Mouse (Mus musculus): Measurements from ENCODE around the gene R3hcc1l.

The R3hcc1l gene

GRCm38 (mm10) chr19:42518620-42519310 lies at the start of gene R3hcc1l:
Gene R3hcc1l (plus strand): TSS chr19:42518759.
- peak; percentile 94 to 97 for DNase-seq (ENCODE audit: low spot score in 2 of 2)

DNA sequence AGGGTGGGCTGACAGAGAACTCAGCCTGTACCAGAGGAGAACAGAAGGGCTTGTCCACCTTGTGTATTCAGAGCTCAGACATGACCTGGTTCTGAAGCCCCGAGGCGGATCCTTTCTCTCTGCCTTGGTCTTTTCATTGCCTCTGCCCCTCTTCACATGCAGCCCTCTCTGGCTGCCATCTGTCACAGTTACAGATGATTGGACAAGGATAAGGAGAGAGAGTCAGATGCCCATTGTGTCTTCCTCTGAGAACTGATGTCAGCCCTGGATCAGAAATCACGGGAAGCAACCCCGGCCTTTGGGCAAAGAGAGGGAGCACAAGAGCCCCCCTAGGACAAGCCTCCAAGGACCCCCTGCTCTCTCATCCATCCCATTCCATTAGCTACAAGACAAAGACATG lies 47.0 kb upstream of the R3hcc1l start:
- DNase-seq (ENCODE audit: low spot score in 2 of 2), result no peak

DNA sequence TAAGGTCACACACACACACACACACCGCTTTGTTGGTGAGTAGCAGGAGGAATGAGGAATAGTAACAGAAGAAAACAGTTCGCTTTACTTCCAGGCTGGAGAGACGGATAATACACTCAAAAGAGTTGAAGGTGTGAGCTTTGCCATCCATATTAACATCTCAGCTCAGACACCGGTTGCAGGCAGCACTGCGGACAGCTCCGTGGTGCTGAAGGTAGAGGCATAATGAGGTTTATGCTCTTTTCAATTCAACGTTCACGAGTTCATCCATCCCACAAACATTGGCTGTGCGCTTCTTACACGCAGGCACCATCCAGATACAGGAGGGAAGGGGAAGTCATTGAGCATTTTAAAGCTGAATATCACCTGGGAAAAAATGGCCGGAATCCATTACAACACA lies 45.7 kb upstream of the R3hcc1l start:
- DNase-seq (ENCODE audit: low spot score in 2 of 2), result no peak

DNA sequence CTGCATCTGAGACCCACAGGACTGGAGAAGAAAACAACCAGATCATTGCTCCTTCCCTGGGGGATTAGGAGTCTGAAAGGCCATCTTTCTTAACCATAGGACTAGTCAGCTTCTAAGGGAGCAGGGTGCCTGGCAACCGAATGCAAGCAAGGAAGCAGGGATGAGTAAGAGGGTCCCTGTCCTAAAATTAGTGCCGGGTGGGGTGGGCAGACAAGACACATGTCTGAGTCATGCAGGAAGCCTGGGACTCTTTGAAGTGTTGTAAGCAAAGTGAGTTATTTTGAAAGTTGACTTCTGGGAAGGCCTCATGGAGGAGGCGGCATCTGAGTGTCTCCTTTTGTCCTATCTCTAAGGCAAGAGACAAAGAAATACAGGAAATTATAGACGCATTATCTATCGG lies 40.8 kb upstream of the R3hcc1l start:
- no peak for DNase-seq (ENCODE audit: low spot score in 2 of 2)

- no peak for DNase-seq (ENCODE audit: low spot score in 2 of 2)
Measured at GRCm38 (mm10) chr19:42478303-42478702, 40.3 kb upstream of the R3hcc1l start.

DNA sequence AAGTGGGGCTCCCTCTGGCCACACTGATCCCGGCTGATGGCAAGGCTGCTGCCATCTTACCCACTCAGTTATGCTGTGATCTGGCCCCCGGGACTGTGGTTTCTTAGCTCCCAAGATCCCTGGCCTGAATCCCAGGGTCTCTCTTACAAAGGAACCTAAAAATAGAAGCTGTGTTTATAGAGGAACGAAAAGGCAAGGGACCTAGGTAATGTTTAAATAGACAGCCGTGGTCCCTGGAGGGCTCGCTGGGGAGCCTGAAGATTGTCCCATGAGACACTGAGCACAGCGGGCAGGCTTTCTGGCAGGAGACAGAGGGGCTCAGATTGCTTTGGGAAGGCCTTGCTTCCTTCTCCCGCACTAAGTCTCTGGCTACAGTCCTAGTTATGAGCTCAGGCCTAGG lies 33.1 kb upstream of the R3hcc1l start:
- no peak for DNase-seq (ENCODE audit: low spot score in 2 of 2)

- no peak for DNase-seq (ENCODE audit: low spot score in 2 of 2)
Measured at GRCm38 (mm10) chr19:42487261-42487660, 31.3 kb upstream of the R3hcc1l start.

DNA sequence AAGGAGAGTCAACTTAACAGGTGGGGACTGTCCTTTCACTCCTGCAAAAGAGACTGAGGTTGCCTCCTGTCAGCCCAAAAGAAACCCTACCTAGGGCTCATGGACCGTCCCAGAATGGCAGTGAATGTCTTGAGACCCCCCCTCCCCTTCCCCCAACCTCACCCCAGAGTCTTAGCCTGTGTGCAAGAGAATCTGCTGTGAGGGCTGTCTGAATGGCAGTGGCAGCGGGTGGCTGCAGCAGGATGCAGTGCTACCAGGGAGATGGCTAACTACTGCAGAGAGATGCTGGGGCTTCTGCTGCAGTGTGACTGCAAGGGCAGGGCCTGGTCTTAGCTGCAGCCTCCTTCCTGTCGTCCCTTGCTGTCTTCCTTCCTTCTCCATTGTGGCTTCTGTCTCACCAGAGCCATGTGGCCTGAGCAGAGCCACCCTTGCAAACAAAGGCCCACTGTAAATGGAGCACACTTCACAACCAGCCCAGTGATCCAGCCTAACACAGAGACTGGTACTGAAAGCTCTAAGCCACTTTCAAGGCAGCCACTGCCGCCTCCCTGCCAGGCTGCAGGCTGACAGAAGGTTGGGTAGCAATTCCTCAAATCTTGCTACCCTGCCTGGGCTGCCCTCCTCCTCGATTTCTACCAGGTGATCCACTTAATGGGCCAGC lies 25.2 kb upstream of the R3hcc1l start:
- no peak for DNase-seq (ENCODE audit: low spot score in 2 of 2)

DNA sequence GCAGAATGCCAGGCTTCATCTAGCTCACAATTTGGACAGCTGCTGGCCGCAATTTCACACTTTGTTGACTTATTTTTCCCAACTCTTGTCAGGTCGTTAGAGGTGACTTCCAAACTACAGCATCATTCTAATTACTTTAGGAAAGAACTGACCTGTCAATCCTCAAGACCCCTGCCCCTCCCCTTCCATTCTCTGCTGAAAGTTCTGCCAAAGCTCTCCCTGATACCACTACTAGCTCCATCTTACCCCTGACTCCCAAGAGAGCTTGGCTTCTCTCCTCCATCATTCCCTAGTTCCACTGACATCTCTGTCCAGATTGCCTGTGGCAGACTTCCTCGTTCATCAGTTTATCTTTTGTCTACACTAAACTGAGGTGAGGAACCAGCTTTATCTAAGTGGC lies 14.4 kb upstream of the R3hcc1l start:
- DNase-seq (ENCODE audit: low spot score in 2 of 2), result no peak

GRCm38 (mm10) chr19:42509625-42510024 lies 8.9 kb upstream of the R3hcc1l start:
- no peak for DNase-seq (ENCODE audit: low spot score in 2 of 2)

GRCm38 (mm10) chr19:42510276-42511171 lies 8.0 kb upstream of the R3hcc1l start:
- DNase-seq (ENCODE audit: low spot score in 2 of 2), result no peak

DNA sequence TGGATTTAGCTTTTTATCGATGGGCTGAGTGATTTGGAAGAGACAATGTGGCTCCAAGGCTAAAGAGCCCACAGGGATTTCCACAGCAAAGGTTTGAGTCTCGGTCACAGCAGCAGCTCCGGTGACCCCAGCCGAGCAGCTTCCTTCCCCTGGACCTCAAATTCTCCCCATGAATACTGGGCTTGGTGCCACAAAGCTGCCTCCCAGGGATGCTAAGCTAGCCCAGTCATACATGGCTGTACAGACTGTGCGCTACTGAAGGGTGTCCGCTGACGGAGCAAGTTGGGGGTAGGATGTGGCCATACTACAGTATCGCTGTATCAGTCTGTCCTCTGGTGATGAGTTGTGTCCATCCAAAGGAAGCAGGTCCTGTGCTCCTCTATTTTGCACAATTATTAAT lies 2.9 kb upstream of the R3hcc1l start:
- DNase-seq (ENCODE audit: low spot score in 2 of 2), result no peak

DNA sequence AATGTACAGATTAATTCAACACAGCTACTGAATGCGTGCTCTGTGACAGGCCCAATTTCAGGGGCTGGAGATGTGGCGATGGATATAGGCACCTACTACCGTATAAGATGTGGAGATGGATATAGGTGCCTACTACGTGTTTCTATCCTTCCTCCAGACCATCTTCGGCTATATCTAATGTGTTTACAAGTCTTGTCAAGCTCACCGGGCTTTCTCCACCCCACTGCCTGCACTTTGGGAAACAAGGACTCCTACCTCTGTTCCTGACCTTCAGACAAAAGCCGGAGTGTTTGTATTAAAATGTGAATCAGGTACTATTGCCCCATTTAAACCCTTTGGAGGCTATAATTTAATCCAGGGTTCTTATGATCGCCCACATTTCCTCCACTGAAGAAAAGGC lies 2.4 kb upstream of the R3hcc1l start:
- no peak for DNase-seq (ENCODE audit: low spot score in 2 of 2)

DNA sequence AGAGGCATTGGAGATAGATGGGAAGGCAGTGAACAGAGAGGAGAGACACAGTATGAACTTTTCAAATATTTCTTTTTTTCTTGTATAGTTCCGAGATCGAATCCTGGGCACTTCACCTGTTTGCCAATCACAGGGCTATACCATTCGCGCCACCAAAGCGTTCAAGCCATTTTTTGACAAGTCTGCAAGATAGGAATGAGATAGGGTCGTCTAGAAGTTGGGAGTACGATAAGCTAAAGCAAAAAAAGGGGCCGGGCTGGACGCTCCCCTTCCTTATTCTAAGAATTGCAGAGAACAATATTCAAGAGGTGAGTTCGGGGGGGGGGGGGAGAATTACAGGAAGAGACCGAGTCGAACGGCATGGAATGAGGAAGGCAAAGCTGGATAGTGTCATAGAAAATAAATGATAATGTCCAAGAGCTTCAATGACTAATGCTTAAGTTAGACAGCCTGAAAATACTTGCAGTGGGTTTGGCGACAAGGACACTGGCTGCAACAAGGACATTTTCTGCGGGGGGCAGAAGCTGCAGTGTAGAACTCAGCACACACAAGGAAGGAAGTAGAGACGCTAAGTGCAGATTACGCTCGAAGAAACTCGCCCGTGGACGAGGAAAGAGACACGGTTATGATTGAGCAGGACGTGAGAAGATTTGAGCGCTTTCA lies 471 bp upstream of the R3hcc1l start:
- DNase-seq (ENCODE audit: low spot score in 2 of 2), result no peak

GRCm38 (mm10) chr19:42519760-42520159 lies 1.2 kb downstream of the R3hcc1l start:
- DNase-seq (ENCODE audit: low spot score in 2 of 2), result no peak

GRCm38 (mm10) chr19:42524703-42525102 lies 6.1 kb downstream of the R3hcc1l start:
- DNase-seq (ENCODE audit: low spot score in 2 of 2), result no peak

DNA sequence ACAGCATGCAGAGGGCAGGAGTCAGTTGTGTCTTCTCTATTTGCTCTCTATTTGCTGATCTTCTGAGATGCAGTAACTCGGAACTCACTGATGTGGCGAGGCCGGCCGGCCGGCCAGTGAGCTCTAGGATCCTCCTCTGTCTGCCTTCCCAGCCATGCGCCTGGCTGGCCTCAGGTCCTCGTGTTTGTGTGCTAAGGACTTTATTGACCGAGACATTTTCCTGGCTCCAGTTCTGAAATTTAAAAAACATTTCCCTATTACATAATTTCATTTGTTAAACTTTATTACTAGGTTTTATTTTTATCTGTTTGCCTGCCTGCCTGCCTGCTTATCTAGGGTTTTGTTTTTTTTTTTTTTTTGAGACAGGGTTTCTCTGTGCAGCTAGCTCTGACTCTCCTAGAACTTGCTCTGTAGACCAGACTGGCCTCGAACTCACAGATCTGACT lies 11.5 kb downstream of the R3hcc1l start:
- peak in 1 of 2 experiments; percentile 18 for DNase-seq (ENCODE audit: low spot score in 2 of 2)

- no peak for DNase-seq (ENCODE audit: low spot score in 2 of 2)
Measured at GRCm38 (mm10) chr19:42534427-42534826, 15.9 kb downstream of the R3hcc1l start.

GRCm38 (mm10) chr19:42537600-42537999 lies 19.0 kb downstream of the R3hcc1l start:
- DNase-seq (ENCODE audit: low spot score in 2 of 2), result no peak

DNA sequence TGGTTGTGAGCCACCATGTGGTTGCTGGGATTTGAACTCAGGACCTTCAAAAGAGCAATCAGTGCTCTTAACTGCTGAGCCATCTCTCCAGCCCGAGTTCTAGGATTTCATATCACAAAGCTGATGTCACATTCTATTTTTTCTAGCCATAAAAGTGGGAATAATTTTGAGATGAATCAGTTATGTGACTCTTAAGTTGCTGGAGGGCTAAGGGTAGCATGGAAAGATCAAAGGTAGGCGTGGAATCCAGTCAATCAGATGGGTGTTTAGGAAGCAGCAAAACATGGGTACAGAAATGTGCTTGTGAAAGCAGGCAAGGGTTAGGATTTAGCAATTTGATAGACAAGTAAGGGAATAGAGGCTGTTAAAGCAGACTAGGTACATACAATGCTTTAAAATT lies 20.4 kb downstream of the R3hcc1l start:
- no peak for DNase-seq (ENCODE audit: low spot score in 2 of 2)

DNA sequence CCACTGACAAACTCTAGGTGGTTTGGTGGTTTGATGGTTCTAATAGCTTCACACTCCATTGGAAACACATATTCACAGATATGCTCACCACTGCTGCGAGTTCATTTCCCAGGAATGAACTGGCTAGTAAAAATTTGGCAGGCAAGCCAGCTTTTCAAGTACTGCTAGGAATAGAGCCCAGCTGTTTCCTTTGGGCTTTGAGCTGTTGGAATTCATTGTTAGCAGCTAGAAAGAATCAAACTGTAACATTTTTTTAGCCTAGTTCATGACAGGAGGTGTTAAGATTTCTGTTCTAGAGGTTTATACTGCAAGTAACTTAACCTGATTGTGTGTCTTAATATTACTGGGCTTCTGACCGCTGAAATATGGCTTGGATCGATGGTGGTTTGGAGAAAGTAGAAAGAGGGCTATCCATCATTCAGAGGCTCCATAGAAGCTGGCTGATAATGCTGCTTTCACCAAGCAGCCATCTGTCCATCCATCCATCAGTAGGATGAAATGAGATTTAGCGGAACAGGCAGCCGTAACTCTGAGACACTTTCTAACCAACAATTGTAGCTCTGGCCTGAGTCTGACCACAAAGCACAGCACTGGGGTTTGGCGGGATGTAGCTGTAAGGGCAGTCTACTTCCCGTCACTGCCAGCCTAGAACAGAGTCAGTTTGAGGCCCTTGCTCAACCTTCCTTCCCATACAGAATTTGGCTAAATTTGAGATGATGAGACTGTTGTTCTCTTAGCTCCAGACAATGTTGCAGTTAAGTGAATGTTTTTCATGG lies 21.0 kb downstream of the R3hcc1l start:
- DNase-seq (ENCODE audit: low spot score in 2 of 2), result peak in 1 of 2 experiments; percentile 23
